Mouse (Mus musculus) neural tube, embryonic 14.5 days (tissue): ENCODE measurements around the gene Aebp1. TPM values are rescaled to one million over a fixed set of nuclear protein-coding genes. Genes with fewer than 3 reads are reported as not detected.
"Not testable (repeated sequence)": the region's sequence is repeated elsewhere in the genome, so short reads cannot be mapped to it uniquely, and the experiment has no call there.

Experiments used
- ATAC-seq: fragments of 200-750 bp; cut with Nextera tagmentation; 2 replicates; pipeline ENCODE4 v1.8.0; 2017; ENCODE audit warnings: low read depth, mild to moderate bottlenecking, moderate TSS enrichment, moderate library complexity
- H3K27ac ChIP-seq: fragments of 300-500 bp; sonication (generic); 2 replicates; pipeline ENCODE4 v1.5.1; 2014; ENCODE audit warnings: low read depth, mild to moderate bottlenecking, control low read depth, low read length, moderate library complexity, mixed read lengths
- H3K27me3 ChIP-seq: fragments of 300-500 bp; sonication (generic); 2 replicates; pipeline ENCODE4 v1.6.1; 2014; ENCODE audit warnings: low read length; ENCODE audit not compliant: control insufficient read depth, insufficient read depth
- H3K36me3 ChIP-seq: fragments of 300-500 bp; sonication (generic); 2 replicates; pipeline ENCODE4 v1.6.1; 2014; ENCODE audit warnings: low read length, mixed read lengths; ENCODE audit not compliant: control insufficient read depth, insufficient read depth
- H3K4me1 ChIP-seq: fragments of 300-500 bp; sonication (generic); 2 replicates; pipeline ENCODE4 v1.6.1; 2014; ENCODE audit warnings: low read length; ENCODE audit not compliant: control insufficient read depth, insufficient read depth
- H3K4me2 ChIP-seq: fragments of 300-500 bp; sonication (generic); 2 replicates; pipeline ENCODE4 v1.6.1; 2014; ENCODE audit warnings: mild to moderate bottlenecking, low read depth, low read length, control low read depth
- H3K4me3 ChIP-seq: fragments of 300-500 bp; sonication (generic); 2 replicates; pipeline ENCODE4 v1.5.1; 2014; ENCODE audit warnings: low read depth, low read length, control low read depth, mixed read lengths
- H3K9ac ChIP-seq: fragments of 300-500 bp; sonication (generic); replicated peaks from 2 replicates; pipeline ENCODE4 v1.6.1; 2014; ENCODE audit warnings: low read depth, mild to moderate bottlenecking, control low read depth, low read length, mixed read lengths
- H3K9me3 ChIP-seq: fragments of 300-500 bp; sonication (generic); 2 replicates; pipeline ENCODE4 v1.6.1; 2016; ENCODE audit warnings: low read length; ENCODE audit not compliant: control insufficient read depth
- WGBS: fragments of 180-500 bp; shearing (Covaris S2); extraction: QIAGEN DNeasy Blood & Tissue Kit; methylation state at CpG from one replicate; pipeline ENCODE4 v1.1.7; 2014; 5-methylcytosine and 5-hydroxymethylcytosine counted together
- polyA plus RNA-seq: library from polyadenylated mRNA; unstranded; fragments of >200 nt; fragmentation: Nextera tagmentation; extraction: Ambion mirVana; gene quantifications from 2 replicates; pipeline ENCODE4 v1.2.1, GENCODE M21; 2014

Gene Aebp1
- polyA plus RNA-seq, 1 experiment from 2014 or later: 1.7 TPM

GRCm38 (mm10) chr11:5878661-5879060, 16.9 kb downstream of the Aebp1 start:
- Histone ChIP-seq H3K9ac (peak overlapping the region; percentile 57), H3K4me3 (peak overlapping the region; percentile 63), H3K9me3 (no peaks in the 10 kb centered on the region), H3K27ac (peak overlapping the region; percentile 82), H3K36me3 (no peaks in the 10 kb centered on the region), H3K4me1 (peaks cover 8% of the 10 kb centered on the region), H3K27me3 (no peaks in the 10 kb centered on the region), H3K4me2 (peak overlapping the region; percentile 68)
- ATAC-seq: no peak; the same call in 1 of the 2 replicates
- 29% methylated on average over 8 of the region's 8 CpGs for WGBS

- H3K4me1 ChIP-seq: peaks cover 8% of the 10 kb centered on the region
- no peaks in the 10 kb centered on the region for H3K36me3 ChIP-seq
- no peak overlapping the region for H3K4me2 ChIP-seq
- no peaks in the 10 kb centered on the region for H3K9me3 ChIP-seq
- no peak overlapping the region for H3K4me3 ChIP-seq
- ATAC-seq: no peak
- H3K27me3 ChIP-seq: no peaks in the 10 kb centered on the region
- H3K9ac ChIP-seq: no peak overlapping the region
- 48% methylated on average over 5 of the region's 5 CpGs for WGBS
- H3K27ac ChIP-seq: no peak overlapping the region
Measured at GRCm38 (mm10) chr11:5879905-5880304, 18.2 kb downstream of the Aebp1 start.

- Histone ChIP-seq H3K4me1 (peaks cover 3% of the 10 kb centered on the region; the same call in 1 of the 2 replicates), H3K9ac (no peak overlapping the region), H3K36me3 (no peaks in the 10 kb centered on the region), H3K4me3 (no peak overlapping the region), H3K27me3 (no peaks in the 10 kb centered on the region), H3K27ac (no peak overlapping the region), H3K9me3 (no peaks in the 10 kb centered on the region), H3K4me2 (no peak overlapping the region)
- WGBS: 87% methylated on average over 8 of the region's 8 CpGs
- ATAC-seq: no peak
Measured at GRCm38 (mm10) chr11:5882518-5882917, 20.8 kb downstream of the Aebp1 start.

- Histone ChIP-seq H3K4me3 (no peak overlapping the region), H3K4me1 (0 out of 2 replicates have a peak, but pooled peaks cover 3% of the 10 kb centered on the region), H3K36me3 (no peaks in the 10 kb centered on the region), H3K9me3 (no peaks in the 10 kb centered on the region), H3K4me2 (no peak overlapping the region), H3K27ac (no peak overlapping the region), H3K9ac (no peak overlapping the region), H3K27me3 (no peaks in the 10 kb centered on the region)
- 17% methylated on average over 9 of the region's 9 CpGs for WGBS
- ATAC-seq: no peak
Measured at GRCm38 (mm10) chr11:5886187-5886586, 24.4 kb downstream of the Aebp1 start.

GRCm38 (mm10) chr11:5887250-5887649, 25.5 kb downstream of the Aebp1 start:
- H3K27me3 ChIP-seq: no peaks in the 10 kb centered on the region
- 0 out of 2 replicates have a peak, but pooled peaks cover 5% of the 10 kb centered on the region for H3K4me1 ChIP-seq
- no peak overlapping the region for H3K4me2 ChIP-seq
- no peak overlapping the region for H3K27ac ChIP-seq
- WGBS: 14% methylated on average over 5 of the region's 5 CpGs
- no peak overlapping the region for H3K4me3 ChIP-seq
- no peaks in the 10 kb centered on the region for H3K36me3 ChIP-seq
- H3K9me3 ChIP-seq: no peaks in the 10 kb centered on the region
- no peak overlapping the region for H3K9ac ChIP-seq
- no peak for ATAC-seq

- H3K36me3 ChIP-seq, H3K9me3 ChIP-seq, H3K4me3 ChIP-seq, H3K27me3 ChIP-seq, H3K4me2 ChIP-seq, ATAC-seq, H3K9ac ChIP-seq, H3K4me1 ChIP-seq: not testable (repeated sequence)
- 75% methylated on average over 4 of the region's 5 CpGs for WGBS
- H3K27ac ChIP-seq: peak overlapping the region; percentile 10; the same call in 1 of the 2 replicates
Measured at GRCm38 (mm10) chr11:5888563-5888962, 26.8 kb downstream of the Aebp1 start.

- Histone ChIP-seq H3K27ac (no peak overlapping the region), H3K4me3 (no peak overlapping the region), H3K4me2 (no peak overlapping the region), H3K9me3 (no peaks in the 10 kb centered on the region), H3K27me3 (no peaks in the 10 kb centered on the region), H3K36me3 (no peaks in the 10 kb centered on the region), H3K4me1 (0 out of 2 replicates have a peak, but pooled peaks cover 3% of the 10 kb centered on the region), H3K9ac (no peak overlapping the region)
- WGBS: 59% methylated on average over 8 of the region's 8 CpGs
- 0 out of 2 replicates have a peak, but pooled peaks have one; percentile 26 for ATAC-seq
Measured at GRCm38 (mm10) chr11:5892151-5892591, 30.4 kb downstream of the Aebp1 start.

GRCm38 (mm10) chr11:5892810-5893368, 31.1 kb downstream of the Aebp1 start:
- WGBS: 35% methylated on average over 4 of the region's 4 CpGs

GRCm38 (mm10) chr11:5893807-5894206, 32.1 kb downstream of the Aebp1 start:
- Histone ChIP-seq H3K4me1 (0 out of 2 replicates have a peak, but pooled peaks cover 3% of the 10 kb centered on the region), H3K27me3 (no peaks in the 10 kb centered on the region), H3K9me3 (no peaks in the 10 kb centered on the region), H3K4me2 (no peak overlapping the region), H3K36me3 (no peaks in the 10 kb centered on the region), H3K9ac (no peak overlapping the region), H3K4me3 (no peak overlapping the region), H3K27ac (no peak overlapping the region)
- 51% methylated on average over 6 of the region's 6 CpGs for WGBS
- no peak for ATAC-seq

More at GRCm38 (mm10) chr11:5892810-5893368, 31.1 kb downstream of the Aebp1 start:
- no peak overlapping the region for H3K27ac ChIP-seq
- no peaks in the 10 kb centered on the region for H3K36me3 ChIP-seq
- H3K4me3 ChIP-seq: no peak overlapping the region
- ATAC-seq: no peak
- H3K9me3 ChIP-seq: no peaks in the 10 kb centered on the region
- 0 out of 2 replicates have a peak, but pooled peaks cover 3% of the 10 kb centered on the region for H3K4me1 ChIP-seq
- no peak overlapping the region for H3K9ac ChIP-seq
- H3K27me3 ChIP-seq: no peaks in the 10 kb centered on the region
- no peak overlapping the region for H3K4me2 ChIP-seq
